10 mouse cellular contexts compared by ENCODE assay signal in the genomic region with DNA sequence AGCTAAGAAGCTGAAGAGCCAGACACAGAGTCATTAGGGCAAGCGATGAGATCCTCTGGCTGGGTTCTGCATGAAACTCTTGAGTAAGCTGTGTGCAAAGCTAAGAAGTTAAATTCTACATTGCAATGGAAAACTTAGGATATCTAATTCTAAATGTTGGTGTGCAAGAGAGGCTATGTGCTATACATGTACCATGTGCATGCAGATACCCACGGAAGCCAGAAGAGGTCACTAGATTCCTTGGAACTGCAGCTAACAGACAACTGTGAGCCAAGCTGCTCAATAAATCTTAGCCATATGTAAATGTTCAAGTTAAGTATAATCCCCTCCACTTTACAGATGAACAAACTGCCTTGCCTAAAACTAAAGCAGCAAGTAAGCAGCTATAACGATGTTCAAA. TPM values are rescaled to one million over a fixed set of nuclear protein-coding genes. Genes with fewer than 3 reads are reported as not detected.
DNase-seq lines count a peak whose midpoint lies in the region; ATAC-seq and TF ChIP-seq lines count a peak whose summit lies in the region.
"Had no signal": no experiment of that assay in that cellular context is flagged by ENCODE, and none has a peak within 500 bp of the region (broad histone marks: within the 10 kb centered on the region; RNA-seq: fewer than 3 reads in every experiment).

No protein-coding gene starts in this region.

- WGBS in heart, embryonic 11.5 days (ENCODE audit: insufficient replicate concordance), result 51% methylated on average over 3 of the region's 3 CpGs
- WGBS in embryonic facial prominence, embryonic 10.5 days, result 56% methylated on average over 3 of the region's 3 CpGs
- 60% methylated on average over 3 of the region's 3 CpGs for WGBS in liver, postnatal 0 days (ENCODE audit: insufficient replicate concordance)

- peak; percentile 72 for TF ChIP-seq CTCF in liver, postnatal 0 days (IDR thresholded peaks at IDR 0.05; ENCODE audit: low read depth)

- H3K4me1 ChIP-seq in heart, embryonic 11.5 days (ENCODE audit: control insufficient read depth, insufficient read depth, low read length), result no peaks in the 10 kb centered on the region
- H3K4me1 ChIP-seq in embryonic facial prominence, embryonic 10.5 days, result no peaks in the 10 kb centered on the region
- H3K4me1 ChIP-seq in liver, postnatal 0 days (ENCODE audit: insufficient read depth), result no peaks in the 10 kb centered on the region
- H3K4me1 ChIP-seq: limb, embryonic 13.5 days; stomach, embryonic 15.5 days had no signal

- H3K9ac ChIP-seq in heart, embryonic 11.5 days (ENCODE audit: low read depth, low read length), result no peak overlapping the region
- H3K9ac ChIP-seq in liver, postnatal 0 days (replicated peaks), result no peak overlapping the region
- H3K9ac ChIP-seq: limb, embryonic 13.5 days; stomach, embryonic 15.5 days had no signal

- H3K36me3 ChIP-seq in heart, embryonic 11.5 days (ENCODE audit: control insufficient read depth, insufficient read depth, low read length), result no peaks in the 10 kb centered on the region
- peaks cover 4% of the 10 kb centered on the region for H3K36me3 ChIP-seq in embryonic facial prominence, embryonic 10.5 days (replicated peaks)
- H3K36me3 ChIP-seq in liver, postnatal 0 days (replicated peaks; ENCODE audit: insufficient read depth, low read length), result no peaks in the 10 kb centered on the region
- H3K36me3 ChIP-seq: stomach, embryonic 15.5 days had no signal

- H3K9me3 ChIP-seq in heart, embryonic 11.5 days (replicated peaks; ENCODE audit: control insufficient read depth, low read length), result no peaks in the 10 kb centered on the region
- no peaks in the 10 kb centered on the region for H3K9me3 ChIP-seq in embryonic facial prominence, embryonic 10.5 days
- no peaks in the 10 kb centered on the region for H3K9me3 ChIP-seq in liver, postnatal 0 days (ENCODE audit: low read length)
- H3K9me3 ChIP-seq: limb, embryonic 13.5 days; stomach, embryonic 15.5 days had no signal

- no peak overlapping the region for H3K4me3 ChIP-seq in heart, embryonic 11.5 days (ENCODE audit: low read depth, low read length)
- H3K4me3 ChIP-seq in embryonic facial prominence, embryonic 10.5 days, result no peak overlapping the region
- no peak overlapping the region for H3K4me3 ChIP-seq in liver, postnatal 0 days (ENCODE audit: low read depth, low read length)
- H3K4me3 ChIP-seq: limb, embryonic 13.5 days; stomach, embryonic 15.5 days had no signal

- DNase-seq in heart, adult 8-10 months (ENCODE audit: low spot score), result peak; percentile 28
- peak; percentile 13 for DNase-seq in urinary bladder, postnatal 14 days (ENCODE audit: low spot score)
- no peak for DNase-seq in urinary bladder, adult 2 months (ENCODE audit: low spot score)
- peak; percentile 27 for DNase-seq in embryonic facial prominence, embryonic 10.5 days (ENCODE audit: low spot score)
- no peak for DNase-seq in liver, postnatal 0 days
- no peak for DNase-seq in natural killer cell, adult 2 months (ENCODE audit: low spot score in 2 of 2)
- no peak for DNase-seq in spleen, adult 12 weeks (ENCODE audit: low spot score)

- no peak for ATAC-seq in heart, embryonic 11.5 days (replicated peaks; ENCODE audit: insufficient number of reproducible peaks, low FRiP score, low TSS enrichment)
- ATAC-seq in liver, postnatal 0 days, result no peak

- H3K4me2 ChIP-seq in heart, embryonic 11.5 days, result no peak overlapping the region
- no peak overlapping the region for H3K4me2 ChIP-seq in liver, postnatal 0 days (ENCODE audit: low read depth, low read length)
- H3K4me2 ChIP-seq: limb, embryonic 13.5 days; stomach, embryonic 15.5 days had no signal

- no peak for TF ChIP-seq EP300 in liver, postnatal 0 days (IDR thresholded peaks at IDR 0.05; ENCODE audit: low read depth)

- H3K27ac ChIP-seq in heart, embryonic 11.5 days (ENCODE audit: low read depth, low read length), result no peak overlapping the region
- no peak overlapping the region for H3K27ac ChIP-seq in embryonic facial prominence, embryonic 10.5 days (replicated peaks)
- no peak overlapping the region for H3K27ac ChIP-seq in liver, postnatal 0 days (ENCODE audit: low read depth)
- H3K27ac ChIP-seq: limb, embryonic 13.5 days; stomach, embryonic 15.5 days had no signal

- no peaks in the 10 kb centered on the region for H3K27me3 ChIP-seq in heart, embryonic 11.5 days (ENCODE audit: control insufficient read depth, insufficient read depth, low read length)
- H3K27me3 ChIP-seq in embryonic facial prominence, embryonic 10.5 days (replicated peaks; ENCODE audit: low read depth, poor library complexity, severe bottlenecking), result no peaks in the 10 kb centered on the region
- no peaks in the 10 kb centered on the region for H3K27me3 ChIP-seq in liver, postnatal 0 days (ENCODE audit: insufficient read depth, low read length)
- H3K27me3 ChIP-seq: limb, embryonic 13.5 days; stomach, embryonic 15.5 days had no signal

RNA-seq across cellular contexts. Expression of gene 3110021N24Rik, which starts 22.5 kb away (rescaled TPM):
- total RNA-seq in heart, adult 8-10 months (2022), result under 1 TPM; 0.20 to 0.56 (median 0.42) TPM
- 1.1 and 1.6 TPM in 2 replicates for polyA plus RNA-seq in heart, embryonic 11.5 days (2014; fragmentation: Nextera tagmentation; extraction: Ambion mirVana)
- 0.12 and 0.13 TPM in 2 replicates for polyA plus RNA-seq in urinary bladder, adult 2 months (2012; rRNA removed)
- 1.4 and 2.1 TPM in 2 replicates for polyA plus RNA-seq in embryonic facial prominence, embryonic 10.5 days (2016; fragmentation: Nextera tagmentation; extraction: Ambion mirVana)
- polyA plus RNA-seq in liver, postnatal 0 days (2015; fragmentation: Nextera tagmentation; extraction: Ambion mirVana), result 0.37 and 0.49 TPM in 2 replicates

Comparison
In these comparisons a context has a peak if more than half of its experiments do, and no peak if none do; other contexts are left out.
1. DNase-seq: peak in heart, adult 8-10 months (single experiment), urinary bladder, postnatal 14 days (single experiment) and embryonic facial prominence, embryonic 10.5 days (single experiment); none in urinary bladder, adult 2 months (single experiment), liver, postnatal 0 days (single experiment), natural killer cell, adult 2 months (0 of 2) and spleen, adult 12 weeks (single experiment).